Mouse (Mus musculus): ENCODE measurements around the gene Dnah17. TPM values are rescaled to one million over a fixed set of nuclear protein-coding genes. Genes with fewer than 3 reads are reported as not detected.

Dnah17 gene
- total RNA-seq, 2 experiments from 2014 or later = 0.03 to 0.11 TPM

Small RNA genes within 50 kb of the gene (microRNA-seq; reads per million reads assigned to microRNA genes)
- 0 to 0.26 reads per million in 2 experiments for gene Mir6933 (ENCODE audit: borderline replicate concordance in 2 of 2)

Other genes starting within 250 kb of the Dnah17 start
- gene Socs3, start 160.6 kb downstream of the Dnah17 start, total RNA-seq (2021) = 1 to 10 TPM; 4.4 to 6.1 TPM
- gene Pgs1, start 144.3 kb downstream of the Dnah17 start, total RNA-seq (2021) = 10 to 100 TPM; 18.4 to 18.6 TPM
- 10 to 100 TPM; 30.0 to 32.3 TPM for gene Cyth1, start 118.0 kb upstream of the Dnah17 start, total RNA-seq (2021)
- 10 to 100 TPM; 11.9 to 12.8 TPM for gene Usp36, start 159.6 kb upstream of the Dnah17 start, total RNA-seq (2021)
- gene Cep295nl, start 211.9 kb upstream of the Dnah17 start, total RNA-seq (2021) = 1 to 10 TPM in 1 of 2 experiments, under 1 TPM in 1; 0.99 to 1.0 TPM
- 10 to 100 TPM; 77.3 to 96.4 TPM for gene Timp2, start 225.1 kb upstream of the Dnah17 start, total RNA-seq (2021)